Mouse (Mus musculus) WW6 (cell line): Measurements from ENCODE around the gene Cchcr1.

Experiments
- DNase-seq: peaks from one replicate; pipeline ENCODE4 v3.0.0-alpha.2; 2013; ENCODE audit warnings: low read depth, low spot score

Gene Cchcr1

GRCm38 (mm10) chr17:35554761-35555397 lies 38.0 kb downstream of the Cchcr1 start:
- no peak for DNase-seq

- DNase-seq, result no peak
These were observed 39.4 kb downstream of the Cchcr1 start for GRCm38 (mm10) chr17:35556186-35556765.

GRCm38 (mm10) chr17:35556812-35557211 lies 39.9 kb downstream of the Cchcr1 start:
- DNase-seq, result no peak

GRCm38 (mm10) chr17:35557351-35557750 lies 40.5 kb downstream of the Cchcr1 start:
- DNase-seq, result no peak

GRCm38 (mm10) chr17:35558216-35558615 lies 41.3 kb downstream of the Cchcr1 start:
- no peak for DNase-seq

- no peak for DNase-seq
These were observed 50.2 kb downstream of the Cchcr1 start, which contains the start of gene 2300002M23Rik for GRCm38 (mm10) chr17:35567150-35567549. TSS of gene 2300002M23Rik (plus strand) at chr17:35567450.

- DNase-seq, result no peak
These were observed 50.9 kb downstream of the Cchcr1 start for GRCm38 (mm10) chr17:35567767-35568166.

GRCm38 (mm10) chr17:35569091-35569944 lies 52.4 kb downstream of the Cchcr1 start:
- DNase-seq, result no peak

GRCm38 (mm10) chr17:35570836-35571235 lies 53.9 kb downstream of the Cchcr1 start:
- no peak for DNase-seq

GRCm38 (mm10) chr17:35571477-35571876 lies 54.6 kb downstream of the Cchcr1 start:
- no peak for DNase-seq

GRCm38 (mm10) chr17:35578211-35578610 lies 61.3 kb downstream of the Cchcr1 start:
- peak; percentile 79 for DNase-seq
